Mouse (Mus musculus) G1E (cell line): Measurements from ENCODE around the gene Aftph.

Source experiments
- CTCF ChIP-seq: IDR thresholded peaks from 2 replicates; pipeline ENCODE4 v1.5.1; 2012; ENCODE audit warnings: low read depth, low read length, inconsistent platforms, mixed read lengths
- GATA1 ChIP-seq: IDR thresholded peaks from 2 replicates; pipeline ENCODE4 v1.6.1; 2012; ENCODE audit warnings: borderline replicate concordance, low read length, inconsistent platforms, mixed read lengths
- GATA2 ChIP-seq: IDR thresholded peaks from 2 replicates; pipeline ENCODE4 v1.6.1; 2012; ENCODE audit warnings: low read depth, low read length, inconsistent platforms, borderline replicate concordance
- POLR2AphosphoS5 ChIP-seq: IDR thresholded peaks from 2 replicates; pipeline ENCODE4 v1.6.1; 2012; ENCODE audit warnings: low read depth, low read length, inconsistent platforms; ENCODE audit not compliant: insufficient replicate concordance

GRCm38 (mm10) chr11:20783467-20783866 is 42.1 kb upstream of the Aftph start:
- TF ChIP-seq CTCF (no peak), POLR2AphosphoS5 (no peak), GATA1 (no peak), GATA2 (no peak)
